Mouse (Mus musculus) frontal cortex, adult (tissue): ENCODE data around the gene Slc35f3.
"Not testable (repeated sequence)": the region's sequence is repeated elsewhere in the genome, so short reads cannot be mapped to it uniquely, and the experiment has no call there.

Experiments used
- ATAC-seq: cut with Nextera tagmentation; 2 replicates; pipeline ENCODE4 v1.9.2; 2017; ENCODE audit warnings: mild to moderate bottlenecking, moderate library complexity, mixed read lengths; ENCODE audit not compliant: low TSS enrichment

Gene Slc35f3

GRCm38 (mm10) chr8:126404550-126404949, 106.2 kb downstream of the Slc35f3 start:
- not testable (repeated sequence) for ATAC-seq

GRCm38 (mm10) chr8:126405030-126405429, 106.7 kb downstream of the Slc35f3 start:
- 0 out of 2 replicates have a peak, but pooled peaks have one; percentile 20 for ATAC-seq

GRCm38 (mm10) chr8:126420834-126421233, 122.5 kb downstream of the Slc35f3 start:
- no peak for ATAC-seq

GRCm38 (mm10) chr8:126422174-126422919, 124.0 kb downstream of the Slc35f3 start, which contains the start of gene Coa6:
Coa6 (plus strand) TSS chr8:126422515.
- ATAC-seq: peak; percentile 95

GRCm38 (mm10) chr8:126422920-126423300, 124.6 kb downstream of the Slc35f3 start:
- ATAC-seq: peak; percentile 44

- ATAC-seq: no peak
Observed at GRCm38 (mm10) chr8:126424163-126424562, 125.8 kb downstream of the Slc35f3 start.

- ATAC-seq: no peak
Observed at GRCm38 (mm10) chr8:126424946-126425345, 126.6 kb downstream of the Slc35f3 start.

- ATAC-seq: peak; percentile 51
Observed at GRCm38 (mm10) chr8:126429635-126430034, 131.3 kb downstream of the Slc35f3 start.

GRCm38 (mm10) chr8:126433827-126434226, 135.5 kb downstream of the Slc35f3 start:
- ATAC-seq: peak; percentile 80

- ATAC-seq: no peak
Observed at GRCm38 (mm10) chr8:126438937-126439336, 140.6 kb downstream of the Slc35f3 start.
